Mouse (Mus musculus): ENCODE measurements around the gene Rfx2.

Rfx2 gene

DNA sequence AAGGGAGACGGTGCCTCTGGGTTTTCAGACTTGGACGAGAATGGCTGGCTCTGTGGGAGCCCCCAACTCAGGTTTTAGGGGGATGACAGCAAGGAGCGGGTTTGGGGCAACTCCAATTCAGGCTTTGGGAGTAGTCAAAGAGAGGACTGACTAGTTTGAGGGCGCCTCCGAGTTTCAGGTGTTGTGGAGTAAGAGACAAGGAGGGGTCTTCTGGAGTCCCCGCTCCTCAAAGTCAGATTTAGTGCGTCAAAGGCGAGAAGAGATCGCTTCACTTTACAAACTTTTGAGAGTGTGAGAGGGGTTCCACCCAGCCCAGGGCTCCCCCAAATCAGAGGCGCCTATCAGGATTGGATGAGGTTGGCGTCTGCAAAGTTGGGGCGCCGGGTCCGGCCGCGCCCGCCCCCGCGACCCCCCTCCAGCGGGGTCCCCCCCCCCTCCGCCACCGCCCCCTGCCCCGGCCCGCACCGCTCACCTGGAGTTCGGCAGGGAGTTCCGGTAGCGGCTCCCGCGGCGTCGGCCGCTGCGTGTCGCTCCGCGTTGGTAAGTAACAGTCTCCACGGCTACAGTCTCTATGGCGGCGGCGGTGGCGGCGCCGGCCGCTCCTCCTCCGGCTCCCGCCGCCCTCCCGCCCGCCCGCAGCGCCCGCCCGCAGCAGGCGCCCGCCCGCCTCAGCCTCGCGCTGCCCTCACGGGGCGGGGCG, at the start of gene Rfx2:
Gene Rfx2, minus strand, starts transcription at position 603 of the 700 bp plus-strand sequence.
- DNase-seq (ENCODE audit: low read depth), result no peak

DNA sequence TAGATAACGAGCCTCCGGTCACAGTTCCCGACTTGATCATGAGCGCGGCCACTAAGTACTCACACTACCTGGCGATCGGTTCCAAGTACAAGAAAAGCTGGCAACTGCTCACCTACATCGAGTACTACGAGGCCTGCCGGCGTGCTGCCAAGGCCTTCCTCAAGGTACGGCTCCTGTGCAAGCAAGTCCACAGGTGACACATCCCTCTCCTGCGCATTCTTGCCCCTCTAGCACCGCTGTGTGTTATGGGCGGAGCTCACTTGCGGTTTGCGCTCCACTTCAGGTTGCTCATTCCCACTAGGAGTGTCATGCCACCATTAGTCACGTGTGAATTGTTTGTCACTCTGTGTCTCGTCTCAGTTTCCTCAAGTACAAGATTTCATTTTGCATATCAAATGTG, 46.6 kb upstream of the Rfx2 start:
- DNase-seq (ENCODE audit: low read depth), result no peak

DNA sequence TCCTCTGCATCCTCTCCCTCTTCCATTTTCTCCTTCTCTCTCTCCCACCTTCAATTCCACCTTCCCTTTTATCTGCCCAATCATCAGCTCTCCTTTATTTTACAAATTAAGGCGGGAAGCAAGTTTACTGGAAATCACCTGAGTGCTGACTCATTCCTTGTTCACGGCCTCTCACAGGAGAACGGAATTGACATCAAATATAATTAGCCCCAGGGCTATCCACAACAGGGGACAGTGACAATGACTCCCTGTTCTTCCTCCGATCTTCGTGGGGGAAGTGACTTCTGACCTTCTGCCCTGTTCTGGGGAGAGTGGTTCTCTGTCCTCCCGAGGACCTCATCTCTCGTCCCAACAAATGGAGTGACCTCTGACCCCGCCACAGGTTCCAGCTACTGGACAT, 46.2 kb upstream of the Rfx2 start:
- DNase-seq (ENCODE audit: low read depth), result no peak

DNA sequence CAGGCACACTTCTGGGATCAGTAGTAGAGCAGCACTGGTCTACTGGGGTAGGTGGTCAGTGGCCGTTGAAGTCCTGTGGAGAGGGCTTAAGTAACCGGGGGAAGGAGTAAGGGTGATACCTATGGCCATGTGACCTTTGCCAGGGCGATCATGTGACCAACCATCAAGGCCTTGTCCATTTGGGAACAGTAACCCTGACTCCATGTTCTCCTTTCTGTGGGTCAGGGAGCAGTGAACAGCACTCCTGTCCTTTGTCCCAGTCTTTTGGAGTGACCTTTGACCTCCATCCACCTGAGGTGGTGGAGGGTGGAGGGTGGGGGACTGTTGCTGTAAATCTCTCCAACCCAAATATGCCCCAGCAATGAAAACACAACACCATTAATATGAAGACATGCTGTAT, 45.7 kb upstream of the Rfx2 start:
- DNase-seq (ENCODE audit: low read depth), result no peak

DNA sequence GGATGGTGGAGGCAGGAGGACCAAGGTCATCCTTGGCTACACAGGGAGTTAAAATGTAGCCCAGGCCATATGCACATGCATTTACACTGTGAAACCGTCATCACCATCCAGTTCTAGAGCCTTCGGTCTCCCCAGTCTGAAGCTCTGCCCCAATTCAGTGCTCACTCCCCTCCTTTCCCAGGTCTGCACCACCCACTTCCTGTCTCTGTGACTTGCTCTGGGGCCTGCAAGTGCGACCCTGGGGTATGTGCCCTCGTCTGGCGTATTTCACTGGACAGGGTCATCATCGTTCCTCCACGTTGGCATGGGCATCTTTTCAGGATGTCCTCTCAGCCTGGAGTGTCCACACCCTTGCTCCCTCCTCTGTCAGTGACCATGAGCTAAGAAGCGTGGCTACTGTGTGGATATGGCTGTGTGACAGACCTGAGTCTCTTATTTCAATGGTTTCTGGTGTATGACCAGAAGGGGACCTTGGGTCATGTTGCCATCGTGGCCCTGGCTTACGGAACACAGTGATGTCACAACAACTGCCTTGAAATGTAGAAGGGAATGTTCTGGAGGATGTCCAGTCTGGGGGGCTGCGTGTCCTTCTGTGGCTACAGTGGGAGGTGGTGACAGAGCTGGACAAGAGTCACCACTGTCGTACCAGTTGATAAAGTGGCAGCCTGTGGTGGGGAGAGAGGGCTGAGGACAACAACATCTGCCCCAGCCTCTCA, 44.3 kb upstream of the Rfx2 start, which contains the start of gene 1700061G19Rik:
Gene 1700061G19Rik, plus strand, starts transcription at position 542 of the 716 bp plus-strand sequence.
- DNase-seq (ENCODE audit: low read depth), result no peak

DNA sequence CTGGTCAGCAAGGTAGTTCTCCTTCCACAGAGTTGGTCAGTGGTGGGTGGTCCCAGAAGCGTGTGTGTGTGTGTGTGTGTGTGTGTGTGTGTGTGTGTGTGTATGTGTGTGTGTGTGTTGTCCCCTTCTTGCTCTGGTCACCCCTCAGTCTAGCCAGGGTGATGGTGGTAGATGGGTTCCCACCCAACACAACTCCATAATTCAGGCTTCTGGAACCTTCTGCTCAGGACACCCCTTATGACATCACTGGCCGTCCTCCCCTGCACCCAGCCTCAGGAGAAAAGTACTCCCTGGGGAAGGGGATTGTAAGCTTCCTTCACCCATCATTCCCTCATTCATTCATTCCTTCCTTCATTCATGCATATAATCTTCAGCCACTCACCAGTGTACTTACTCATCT, 43.4 kb upstream of the Rfx2 start, which contains the start of gene Acsbg2:
Gene Acsbg2, minus strand, starts transcription at position 211 of the 400 bp plus-strand sequence.
- no peak for DNase-seq (ENCODE audit: low read depth)

DNA sequence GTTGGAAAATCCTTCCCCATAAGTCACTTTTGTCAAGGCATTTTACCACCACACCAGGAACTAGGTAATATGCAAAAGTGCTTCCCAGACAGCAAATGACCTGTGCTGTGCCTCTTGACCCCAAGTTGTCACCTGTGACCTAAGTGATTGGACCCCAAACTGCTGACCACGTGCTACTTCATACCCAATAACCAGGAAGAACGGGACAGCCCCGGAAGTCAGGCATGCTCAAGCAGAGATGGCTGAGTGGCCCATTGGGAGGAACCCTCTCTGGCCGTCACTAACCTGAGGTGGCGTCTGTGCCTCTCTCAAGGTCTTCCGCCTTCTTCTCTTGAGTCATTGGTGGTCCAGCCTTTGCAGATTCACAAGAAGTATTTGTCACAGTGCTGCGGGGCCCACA, 41.7 kb upstream of the Rfx2 start:
- DNase-seq (ENCODE audit: low read depth), result no peak

DNA sequence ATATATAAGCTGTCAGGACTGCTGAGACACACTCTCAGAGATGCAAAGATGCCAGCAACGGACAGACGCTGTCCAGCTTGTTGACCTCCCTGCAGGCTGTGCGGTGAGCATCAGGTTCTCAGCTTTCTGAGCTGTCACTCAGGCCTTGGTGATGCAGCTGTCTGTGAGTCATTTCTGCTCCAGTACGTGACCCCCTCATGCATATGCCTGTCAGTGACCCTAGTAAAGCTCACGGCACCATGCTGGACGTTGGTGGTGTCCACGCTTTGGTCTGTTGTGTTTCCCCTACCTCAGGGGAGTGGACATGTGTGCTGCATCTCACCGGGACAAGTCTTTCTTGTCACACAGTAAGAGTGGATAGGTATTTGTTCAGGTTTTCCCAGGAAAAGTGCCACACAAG, 41.0 kb upstream of the Rfx2 start:
- DNase-seq (ENCODE audit: low read depth), result no peak

DNA sequence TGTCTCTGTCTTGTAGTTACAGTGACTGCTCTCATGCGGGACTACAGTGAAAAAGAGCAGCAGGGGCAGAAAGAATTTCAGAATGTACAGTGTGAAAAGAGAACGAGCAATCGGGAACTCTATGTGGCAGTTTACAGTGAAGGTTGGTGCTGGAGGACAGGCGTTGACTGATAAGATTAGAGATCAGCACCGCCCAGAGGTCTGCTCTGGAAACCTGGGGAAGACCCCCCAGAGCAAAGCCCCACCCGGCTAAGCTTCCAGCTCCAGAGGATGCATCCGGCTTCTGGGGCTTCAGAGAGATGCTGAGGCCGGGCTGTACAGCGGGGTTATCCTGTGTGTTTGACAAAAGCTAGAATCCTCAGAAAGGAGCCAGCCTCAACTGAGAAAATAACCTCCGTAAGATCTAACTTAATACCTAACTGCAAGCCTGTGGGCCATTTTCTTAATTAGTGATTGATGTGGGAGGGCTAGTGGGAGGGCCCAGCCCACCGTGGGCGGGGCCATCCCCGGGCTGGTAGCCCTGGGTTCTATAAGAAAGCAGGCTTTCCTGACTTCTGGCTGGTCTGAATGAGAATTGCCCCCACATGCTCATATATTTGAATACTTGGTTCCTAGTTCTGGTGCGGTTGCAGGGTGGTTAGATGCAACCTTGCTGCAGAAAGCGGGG, 39.6 kb upstream of the Rfx2 start:
- DNase-seq (ENCODE audit: low read depth), result no peak

DNA sequence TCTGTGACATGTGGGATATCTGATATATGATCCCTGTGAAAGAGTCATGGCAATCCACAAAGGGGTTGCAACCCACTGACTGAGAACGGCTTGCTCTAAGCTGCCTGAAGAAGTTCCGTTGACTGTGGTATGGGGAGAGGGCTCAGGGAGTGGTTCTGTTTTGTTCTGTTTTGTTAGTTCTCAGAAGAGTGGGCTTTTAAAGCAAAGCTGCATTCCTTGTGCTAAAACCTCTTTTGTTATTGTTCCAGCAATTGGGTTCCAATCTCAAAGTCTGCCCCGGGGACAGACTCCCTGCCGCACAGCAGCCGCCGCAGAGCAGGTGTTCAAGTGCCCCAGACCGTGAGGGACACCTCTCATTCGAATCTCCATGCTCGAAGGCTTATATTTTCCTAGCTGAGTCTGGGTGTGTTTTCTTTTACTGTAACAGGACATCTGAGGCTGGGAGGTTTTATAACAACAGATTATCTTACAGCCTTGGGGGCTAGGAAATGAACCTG, 38.7 kb upstream of the Rfx2 start:
- no peak for DNase-seq (ENCODE audit: low read depth)

DNA sequence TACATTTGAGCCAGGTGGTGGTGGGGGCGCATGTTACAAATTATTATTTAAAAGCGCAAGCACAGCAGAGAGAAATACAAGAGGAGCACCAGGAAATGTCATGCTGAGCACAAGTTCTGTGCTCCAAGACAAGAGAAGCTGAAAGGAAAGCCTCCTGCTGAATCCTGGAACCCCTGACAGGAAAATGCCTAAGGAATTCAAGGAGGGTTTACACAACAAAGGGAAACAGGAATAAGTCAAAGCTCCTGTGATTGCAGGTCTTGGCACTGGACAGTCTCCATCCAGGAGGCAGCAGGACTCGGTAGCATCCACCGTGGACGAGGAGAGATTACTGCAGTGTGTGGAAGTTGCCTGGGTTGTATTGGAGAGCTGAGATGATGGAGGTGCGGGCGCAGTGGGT, 35.3 kb upstream of the Rfx2 start:
- no peak for DNase-seq (ENCODE audit: low read depth)

DNA sequence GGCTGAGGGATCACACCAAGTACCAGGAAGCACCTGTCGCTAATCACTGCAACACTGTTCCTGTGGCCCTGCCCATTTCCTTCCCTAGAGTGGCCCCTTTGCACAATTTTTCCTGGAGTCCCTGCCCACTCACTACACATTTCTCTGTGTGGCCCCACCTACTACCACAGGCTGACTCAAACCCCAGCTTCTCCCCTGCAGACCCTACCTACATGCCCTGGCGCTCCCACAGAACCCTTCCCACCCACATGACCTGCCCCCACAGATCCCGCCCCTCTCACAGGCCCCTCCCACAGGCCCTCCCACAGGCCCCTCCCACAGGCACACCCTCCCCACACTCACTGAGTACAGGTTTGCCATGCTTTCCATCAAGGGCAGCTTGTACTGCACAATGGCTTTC, 30.4 kb upstream of the Rfx2 start:
- peak; percentile 67 for DNase-seq (ENCODE audit: low read depth)

DNA sequence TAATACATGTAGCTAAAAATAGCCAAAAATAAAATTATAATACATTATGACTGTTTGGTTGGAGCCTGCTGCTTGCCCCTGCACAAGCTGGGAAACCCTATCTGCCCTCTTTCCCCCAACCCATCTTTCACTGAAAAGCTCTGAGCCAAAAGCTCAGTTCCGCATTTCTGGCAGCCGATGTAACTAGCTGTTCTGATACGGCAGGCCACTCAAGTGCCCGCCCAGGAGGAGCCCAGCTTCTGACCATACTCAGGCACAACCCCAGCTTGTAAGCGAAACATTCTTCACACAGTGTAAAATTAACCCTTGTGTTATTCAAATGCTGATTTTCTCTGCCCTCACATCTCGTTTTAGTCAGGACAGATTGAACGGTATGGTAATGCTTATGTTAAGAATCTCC, 28.1 kb upstream of the Rfx2 start:
- peak; percentile 26 for DNase-seq (ENCODE audit: low read depth)

DNA sequence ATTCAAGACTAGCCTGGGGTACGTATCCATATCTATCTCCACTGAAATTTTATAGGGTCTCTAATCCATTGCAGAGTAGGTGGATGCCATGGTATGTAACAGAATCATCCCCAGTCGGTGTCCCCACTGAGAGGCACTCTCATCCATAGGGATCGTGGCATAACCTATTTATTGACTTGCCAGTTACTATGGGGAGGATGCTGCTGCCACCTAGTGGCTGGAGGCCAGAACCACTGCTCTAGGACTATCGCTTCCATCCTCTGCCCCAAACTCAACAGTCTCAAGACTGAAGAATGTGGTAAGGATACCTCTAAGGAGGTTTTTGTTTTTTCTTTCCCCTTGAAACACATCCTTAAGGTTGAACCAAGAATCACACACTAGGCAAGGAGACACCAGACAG, 27.4 kb upstream of the Rfx2 start:
- DNase-seq (ENCODE audit: low read depth), result peak; percentile 64

DNA sequence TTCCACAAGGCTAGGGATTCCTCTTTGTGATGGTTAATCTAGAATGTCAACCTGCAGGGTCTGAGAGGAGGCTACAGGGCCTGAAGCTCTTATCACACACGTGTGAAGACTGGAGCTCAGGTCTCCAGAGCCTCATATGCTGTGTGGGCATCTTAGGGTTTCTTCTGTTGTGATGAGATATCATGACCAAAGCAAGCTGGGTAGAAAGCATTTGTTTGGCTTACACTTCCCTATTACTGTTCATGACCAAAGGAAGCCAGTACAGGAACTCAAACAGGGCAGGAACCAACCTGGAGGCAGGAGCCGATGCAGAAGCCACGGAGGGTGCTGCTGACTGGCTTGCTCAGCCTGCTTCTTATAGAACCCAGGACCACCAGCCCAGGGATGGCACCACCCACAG, 24.6 kb upstream of the Rfx2 start:
- DNase-seq (ENCODE audit: low read depth), result no peak

DNA sequence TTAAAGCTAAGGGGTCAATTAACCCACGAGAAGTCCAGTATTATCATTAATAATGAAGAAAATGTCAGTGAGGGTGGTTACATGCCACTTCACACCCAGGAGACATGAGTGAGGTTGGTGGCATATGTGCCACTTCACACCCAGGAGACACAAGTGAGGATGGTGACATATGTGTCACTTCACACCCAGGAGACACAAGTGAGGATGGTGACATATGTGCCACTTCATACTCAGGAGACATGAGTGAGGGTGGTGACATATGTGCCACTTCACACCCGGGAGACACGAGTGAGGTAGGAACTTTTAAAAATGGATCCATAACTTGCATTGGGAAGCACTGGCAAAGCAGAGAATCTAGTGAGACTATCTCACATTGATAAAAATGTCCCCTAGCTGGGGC, 20.4 kb upstream of the Rfx2 start:
- DNase-seq (ENCODE audit: low read depth), result no peak

DNA sequence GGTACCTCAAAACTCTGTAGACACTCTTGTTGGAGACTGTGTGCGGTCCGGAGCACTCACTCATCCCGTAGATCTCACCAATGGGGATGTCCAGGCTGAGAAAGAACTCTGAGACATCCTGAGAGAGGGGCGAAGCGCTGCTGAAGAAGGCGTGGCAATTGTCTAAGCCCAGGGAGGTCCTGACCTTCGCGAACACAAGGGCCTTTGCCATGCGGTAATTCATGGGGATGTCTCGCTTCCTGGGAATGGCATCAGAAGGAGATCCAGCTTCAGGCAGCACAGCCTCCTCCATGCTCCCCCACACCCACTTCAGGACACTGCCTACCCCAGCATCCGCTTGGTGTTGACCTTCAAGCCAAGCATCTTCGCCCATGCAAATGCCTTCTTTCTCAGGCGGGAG, 18.9 kb upstream of the Rfx2 start:
- no peak for DNase-seq (ENCODE audit: low read depth)

DNA sequence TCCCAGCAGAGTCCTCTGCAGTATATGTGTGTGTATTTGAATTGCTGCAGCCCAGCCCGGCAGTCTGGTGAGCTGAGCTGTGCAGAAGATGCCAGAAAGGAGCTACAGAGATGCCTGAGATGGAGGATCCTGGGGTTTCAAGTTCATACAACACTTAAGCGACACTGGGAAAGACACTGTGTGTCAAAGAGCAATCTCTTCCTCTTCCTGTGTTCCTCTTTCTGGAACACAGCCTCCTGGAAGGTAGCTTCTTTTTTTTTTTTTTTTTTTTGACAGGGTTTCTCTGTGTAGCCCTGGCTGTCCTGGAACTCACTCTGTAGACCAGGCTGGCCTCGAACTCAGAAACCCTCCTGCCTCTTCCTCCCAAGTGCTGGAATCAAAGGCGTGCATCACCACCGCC, 18.0 kb upstream of the Rfx2 start:
- DNase-seq (ENCODE audit: low read depth), result no peak

DNA sequence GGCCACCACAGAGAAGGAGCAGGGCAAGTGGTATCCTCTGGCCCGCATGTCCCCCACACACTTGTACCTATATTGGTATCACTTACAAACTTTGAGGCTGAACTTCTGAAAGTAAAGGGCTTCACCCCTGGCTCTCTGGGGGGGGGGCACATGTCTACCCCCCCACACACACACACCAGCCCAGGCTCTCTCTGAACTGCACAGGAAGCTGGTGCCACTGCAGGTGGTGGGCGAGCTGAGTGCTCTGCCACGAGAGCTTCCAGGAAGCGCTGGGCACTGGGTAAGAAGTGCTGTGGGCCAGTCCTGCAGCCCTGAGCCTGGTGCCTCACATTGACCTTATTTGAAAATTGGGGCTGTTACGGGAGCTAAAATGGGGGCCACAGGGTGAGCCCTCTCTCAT, 12.9 kb upstream of the Rfx2 start:
- no peak for DNase-seq (ENCODE audit: low read depth)

DNA sequence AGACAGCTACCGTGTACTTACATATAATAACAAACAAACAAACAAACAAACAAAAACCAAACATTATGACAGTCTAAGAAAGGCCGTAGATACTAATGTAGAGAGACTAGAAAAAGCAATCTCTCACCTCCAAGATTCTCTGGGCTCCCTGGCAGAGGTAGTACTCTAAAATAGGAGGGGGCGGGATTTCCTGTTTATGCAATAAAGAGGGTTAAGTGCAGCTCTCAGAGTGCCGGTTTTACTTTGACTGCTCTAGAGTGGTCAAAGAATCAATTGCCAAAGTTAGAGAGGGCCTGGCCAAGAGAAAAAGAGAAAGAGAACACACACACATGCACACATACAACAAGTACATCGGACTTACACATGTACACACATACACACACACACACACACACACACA, 11.4 kb upstream of the Rfx2 start:
- DNase-seq (ENCODE audit: low read depth), result no peak

DNA sequence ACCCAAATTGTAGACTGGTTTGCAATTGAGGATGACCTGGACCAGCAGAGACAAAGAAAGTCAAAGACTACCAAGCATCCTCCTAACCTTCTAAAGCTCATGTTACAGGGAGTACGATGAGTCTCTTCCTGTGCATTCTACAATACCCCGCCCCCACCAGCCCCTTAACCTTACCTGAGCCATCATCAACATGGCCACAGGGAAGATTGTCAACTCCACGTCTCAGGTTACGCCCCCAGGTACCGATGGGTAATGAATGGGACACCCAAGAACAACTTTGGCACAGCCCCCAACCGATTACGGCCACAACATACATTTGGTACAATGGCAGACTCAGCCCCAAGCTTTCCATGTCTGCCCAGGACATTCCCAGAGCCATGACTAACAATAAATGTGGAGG, 9.7 kb upstream of the Rfx2 start:
- no peak for DNase-seq (ENCODE audit: low read depth)

DNA sequence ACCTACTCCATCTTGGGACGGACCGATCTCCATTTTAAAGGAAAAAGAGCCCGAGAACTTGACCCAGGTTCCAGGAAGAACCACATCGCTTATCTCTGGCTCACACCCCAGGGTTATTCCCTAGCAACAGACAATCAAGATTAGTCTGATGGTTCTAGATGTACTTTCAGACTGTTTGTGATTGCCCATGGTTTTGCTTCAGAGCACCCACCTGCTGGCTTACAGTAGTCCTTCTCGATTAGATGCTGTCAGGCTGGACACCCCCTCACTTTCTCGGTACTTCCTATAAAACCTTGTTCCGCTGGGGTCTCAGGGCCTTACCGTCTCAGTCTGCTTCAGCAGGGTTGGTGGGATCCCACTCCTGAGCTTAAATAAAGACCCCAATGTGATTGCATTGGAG, 5.5 kb upstream of the Rfx2 start:
- no peak for DNase-seq (ENCODE audit: low read depth)

DNA sequence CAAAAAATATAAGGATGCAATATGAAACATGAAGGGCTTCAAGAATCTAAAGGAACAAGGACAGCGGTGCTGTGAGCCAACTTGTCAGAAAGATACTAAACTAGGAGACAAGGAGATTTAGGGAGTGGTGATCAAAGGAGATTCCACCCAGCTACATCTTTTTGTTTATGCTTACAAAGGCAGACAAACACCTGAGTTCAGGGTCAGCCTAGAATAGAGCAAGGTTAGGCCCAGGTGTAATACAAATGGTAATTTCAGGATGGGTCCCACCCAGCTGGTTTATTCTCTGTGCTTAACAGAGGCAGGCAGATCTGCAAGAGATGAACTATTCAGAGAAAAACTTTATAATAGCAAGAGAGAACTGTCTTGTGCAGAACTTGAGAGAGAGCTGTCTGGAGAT, 2.6 kb upstream of the Rfx2 start:
- DNase-seq (ENCODE audit: low read depth), result no peak
